Mouse (Mus musculus) left cerebral cortex, postnatal 4 days (tissue): Measurements from ENCODE around the gene Rhebl1. TPM values are rescaled to one million over a fixed set of nuclear protein-coding genes. Genes with fewer than 3 reads are reported as not detected.
"Not testable (repeated sequence)": the region's sequence is repeated elsewhere in the genome, so short reads cannot be mapped to it uniquely, and the experiment has no call there.

Experiments
- DNase-seq: peaks from one replicate; pipeline ENCODE4 v3.0.0-alpha.2; 2022
- intact Hi-C: fragments of 180-260 bp; cut with DNase I; formaldehyde crosslinking; loops from one replicate; pipeline ENCODE4 v1.15.1; 2025
- total RNA-seq, 2 experiments: library from RNA; stranded (reverse); gene quantifications; 2 replicates each; pipeline ENCODE4 v1.2.3; 2021

The Rhebl1 gene
- 10 to 100 TPM; 18.3 to 18.4 TPM for total RNA-seq

DNA sequence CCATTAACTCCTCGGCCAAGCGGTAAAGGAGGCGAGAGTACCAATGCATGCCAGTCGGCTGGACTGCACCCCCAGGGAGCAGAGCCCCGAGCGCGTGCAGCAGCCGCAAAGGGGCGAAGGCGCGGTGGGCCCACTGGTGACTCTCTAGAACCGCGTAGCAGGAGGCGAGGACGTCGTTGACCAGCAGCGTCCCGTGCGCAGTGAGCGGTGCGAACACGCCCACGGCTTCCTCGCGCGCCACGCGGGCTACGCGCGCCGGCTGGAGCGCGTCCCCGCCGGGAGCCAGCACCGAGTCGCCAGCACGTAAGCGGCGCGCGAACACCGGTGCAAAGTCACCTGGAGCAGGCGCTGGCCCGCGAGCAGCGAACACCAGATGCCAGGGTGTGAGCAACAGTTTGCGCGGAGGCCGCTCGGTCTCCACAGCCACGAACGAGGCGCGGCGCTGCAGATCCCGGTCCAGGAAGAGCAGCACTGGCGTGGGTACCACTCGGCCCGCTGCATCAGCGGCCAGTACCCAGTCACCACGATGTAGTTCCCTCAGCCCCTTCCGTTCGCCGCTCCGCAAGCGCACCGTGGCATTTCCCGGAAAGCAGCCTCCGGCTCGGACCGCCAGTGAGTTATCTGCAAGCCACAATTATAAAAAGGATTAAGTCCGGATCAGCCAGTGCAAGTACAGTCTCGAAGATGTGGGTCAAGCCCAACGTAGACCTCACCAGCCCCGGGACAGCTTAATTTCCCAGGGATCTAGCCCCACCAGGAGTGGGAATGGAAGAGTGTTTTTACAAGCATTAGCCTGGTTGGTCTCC, at the start of gene Rhebl1:
TSS of gene Rhebl1 (minus strand) at position 601 of the 806 bp plus-strand sequence.
- no peak for DNase-seq
- intact Hi-C loops: no loop called here

DNA sequence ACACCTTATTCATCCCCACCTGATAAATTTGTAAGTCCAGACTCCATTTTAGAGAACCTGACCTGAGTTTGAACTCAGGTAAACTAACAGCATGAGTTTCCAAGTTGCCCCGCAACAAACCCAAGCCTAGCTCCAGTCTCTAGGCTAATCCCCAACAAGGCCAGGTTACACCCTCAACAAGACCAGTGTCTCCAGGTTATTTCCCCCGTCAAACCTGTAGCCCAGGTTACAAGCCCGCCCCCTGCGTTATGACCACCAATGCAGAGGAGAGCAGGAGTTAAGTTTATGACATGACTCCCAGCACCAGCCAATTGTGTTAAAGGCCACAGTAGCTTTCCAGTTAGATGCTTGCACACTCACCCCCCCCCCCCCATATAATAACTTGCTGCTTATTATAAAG, 48.8 kb upstream of the Rhebl1 start:
- intact Hi-C loops: no loop called here
- no peak for DNase-seq

DNA sequence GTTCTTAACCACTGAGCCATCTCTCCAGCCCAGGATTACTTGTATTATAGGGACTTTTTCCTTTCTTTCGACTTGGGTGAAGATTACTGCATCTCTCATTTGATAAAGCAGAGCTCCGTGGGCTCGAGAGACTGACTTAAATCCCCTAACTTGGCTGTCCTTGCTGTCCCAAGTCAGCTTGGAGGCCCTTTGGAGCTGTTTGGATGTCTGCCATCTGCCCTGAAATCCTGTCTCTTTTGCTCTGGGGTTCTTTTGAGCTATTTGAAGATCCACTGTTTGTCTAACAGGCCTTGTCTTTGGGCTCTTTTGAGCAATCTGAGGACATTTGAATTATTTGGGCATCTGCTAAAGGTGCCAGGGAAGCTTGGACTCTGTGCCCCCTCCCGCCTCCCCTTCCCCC, 47.7 kb upstream of the Rhebl1 start:
- intact Hi-C loops: no loop called here
- DNase-seq: no peak

DNA sequence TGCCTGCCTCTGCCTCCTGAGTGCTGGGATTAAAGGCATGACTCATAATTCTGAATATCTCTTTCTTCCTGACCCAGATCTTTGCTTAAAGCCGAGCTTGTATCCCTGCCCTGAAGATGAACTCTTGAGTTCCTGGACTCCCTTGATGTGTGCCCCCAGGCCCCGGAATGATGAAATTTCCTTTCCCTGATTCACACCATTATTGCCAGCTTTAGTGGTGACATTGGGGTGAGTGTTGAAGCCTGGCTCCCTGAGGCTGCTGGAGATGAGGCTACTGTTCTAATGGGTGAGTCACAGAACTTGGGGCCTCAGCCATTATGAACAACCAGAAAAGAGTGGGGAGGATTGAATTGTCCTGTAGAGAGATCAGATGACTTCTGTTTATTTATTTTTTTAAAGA, 47.2 kb upstream of the Rhebl1 start:
- no peak for DNase-seq
- intact Hi-C loops: no loop called here

DNA sequence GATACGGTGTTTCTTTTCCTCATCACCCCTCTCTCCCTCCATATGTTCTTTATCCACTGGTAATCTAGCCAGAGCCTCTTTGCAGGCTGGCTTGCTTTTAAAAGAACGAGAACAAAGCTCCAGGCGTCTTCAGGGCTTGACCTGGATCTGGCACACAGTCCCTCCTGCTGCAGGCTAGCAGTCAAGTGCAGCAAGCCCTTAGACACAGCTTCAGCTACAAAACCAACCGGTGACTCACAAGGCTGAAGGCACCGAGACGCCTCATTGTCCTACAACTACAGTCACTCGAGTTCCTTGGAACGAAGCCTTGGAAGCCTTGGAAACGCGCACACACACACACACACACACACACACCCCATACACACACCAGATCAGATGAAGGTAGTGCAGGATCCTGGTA, 46.5 kb upstream of the Rhebl1 start:
- DNase-seq: peak; percentile 36
- intact Hi-C loops: no loop called here

DNA sequence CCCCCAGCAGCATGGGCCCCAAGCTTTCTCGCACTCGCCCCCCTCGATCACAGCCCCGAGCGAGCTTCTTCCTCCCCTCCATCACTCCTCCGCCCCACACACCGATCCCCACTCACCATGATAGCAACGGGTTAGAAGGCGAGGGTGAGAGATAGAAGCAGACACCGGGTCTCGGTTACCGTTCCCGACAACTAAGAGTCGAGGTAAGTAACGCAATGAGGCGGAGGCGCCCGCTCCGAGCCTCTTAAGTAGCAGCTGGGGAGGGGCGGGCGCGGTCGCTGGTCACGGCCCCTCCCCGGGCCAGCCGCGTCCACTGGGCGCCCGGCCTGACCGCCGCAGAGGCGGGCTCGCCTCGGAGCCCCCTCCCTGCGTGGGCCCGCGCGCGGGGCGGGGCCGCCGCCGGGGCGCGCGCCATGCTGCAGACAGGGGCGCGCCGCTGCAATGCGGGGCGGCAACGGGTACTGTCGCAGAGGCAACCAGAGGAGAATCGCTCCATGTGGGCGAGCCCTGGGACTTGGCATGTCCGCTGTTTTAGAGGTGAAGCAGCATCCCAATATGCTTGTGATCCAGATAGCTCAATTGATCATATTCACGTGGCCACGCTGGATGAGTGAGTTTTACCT, 40.0 kb upstream of the Rhebl1 start, which contains the start of gene Tuba1b:
TSS of gene Tuba1b (minus strand) at position 349 of the 623 bp plus-strand sequence.
- peak; percentile 94 for DNase-seq
- intact Hi-C loops: no loop called here

DNA sequence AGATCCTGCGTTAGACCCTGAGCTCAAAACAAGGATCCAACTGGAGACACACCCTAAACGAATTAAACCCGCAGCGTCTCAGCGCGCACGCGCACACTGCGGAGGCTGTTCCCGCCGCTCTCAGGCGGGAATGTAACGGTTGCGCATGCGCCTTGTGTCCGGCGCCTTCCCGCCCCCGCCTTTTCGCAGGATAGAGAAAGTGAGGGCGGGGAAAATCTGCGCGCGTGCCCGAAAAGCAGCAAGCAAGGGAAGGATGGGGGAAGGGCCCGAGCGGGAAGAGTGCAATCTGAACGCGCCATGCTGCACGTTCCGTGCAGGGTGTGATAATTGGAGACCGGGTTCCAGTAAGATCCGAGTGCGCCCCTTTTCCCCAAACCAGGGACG, 39.5 kb upstream of the Rhebl1 start:
- DNase-seq: peak; percentile 99
- intact Hi-C loops: no loop called here

DNA sequence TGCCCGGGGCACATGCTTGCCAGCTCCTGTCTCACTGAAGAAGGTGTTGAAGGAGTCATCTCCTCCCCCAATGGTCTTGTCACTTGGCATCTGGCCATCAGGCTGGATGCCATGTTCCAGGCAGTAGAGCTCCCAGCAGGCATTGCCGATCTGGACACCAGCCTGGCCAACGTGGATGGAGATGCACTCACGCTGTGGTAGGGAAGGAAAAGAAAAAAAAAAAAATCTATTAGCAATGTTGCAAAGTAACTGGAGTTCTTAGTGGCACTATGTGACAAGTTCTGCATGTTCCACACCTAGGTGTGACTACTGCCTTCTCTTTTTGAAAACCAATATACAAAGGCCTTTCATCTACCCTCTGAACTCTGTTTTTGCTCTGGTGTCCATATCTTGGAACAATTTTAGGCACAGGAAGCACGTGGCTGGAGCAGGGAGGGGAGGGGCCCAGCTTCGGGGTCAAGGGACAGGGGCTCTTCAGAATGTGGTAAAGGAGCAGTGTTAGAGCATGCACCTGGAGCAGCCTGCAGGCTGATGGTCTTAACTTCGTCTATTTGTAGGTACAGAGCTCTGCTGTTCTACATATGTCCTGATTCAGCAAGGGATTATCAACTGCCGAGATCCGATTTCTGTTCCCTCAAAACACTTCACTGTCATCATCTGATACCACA, 38.8 kb upstream of the Rhebl1 start:
- DNase-seq, intact Hi-C loops: not testable (repeated sequence)

DNA sequence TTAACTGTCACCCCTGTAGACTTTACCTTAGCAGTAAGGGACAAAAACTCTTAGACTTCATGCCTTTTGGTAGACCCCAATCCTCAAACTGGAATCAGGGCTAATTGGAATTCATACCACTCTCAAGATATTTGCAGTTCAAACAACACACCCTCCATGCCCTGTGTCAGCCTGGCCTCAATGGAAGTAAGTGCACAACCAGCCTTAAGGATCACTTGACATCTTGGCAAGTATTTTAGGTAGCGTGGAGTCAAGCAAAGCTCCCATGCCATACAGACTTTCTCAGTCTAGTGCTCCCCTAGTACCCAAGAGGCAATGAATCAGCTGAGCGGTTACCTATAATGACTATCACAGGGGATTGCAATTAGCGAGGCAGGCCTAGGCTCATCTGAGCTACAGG, 36.7 kb upstream of the Rhebl1 start:
- intact Hi-C loops: no loop called here
- no peak for DNase-seq

DNA sequence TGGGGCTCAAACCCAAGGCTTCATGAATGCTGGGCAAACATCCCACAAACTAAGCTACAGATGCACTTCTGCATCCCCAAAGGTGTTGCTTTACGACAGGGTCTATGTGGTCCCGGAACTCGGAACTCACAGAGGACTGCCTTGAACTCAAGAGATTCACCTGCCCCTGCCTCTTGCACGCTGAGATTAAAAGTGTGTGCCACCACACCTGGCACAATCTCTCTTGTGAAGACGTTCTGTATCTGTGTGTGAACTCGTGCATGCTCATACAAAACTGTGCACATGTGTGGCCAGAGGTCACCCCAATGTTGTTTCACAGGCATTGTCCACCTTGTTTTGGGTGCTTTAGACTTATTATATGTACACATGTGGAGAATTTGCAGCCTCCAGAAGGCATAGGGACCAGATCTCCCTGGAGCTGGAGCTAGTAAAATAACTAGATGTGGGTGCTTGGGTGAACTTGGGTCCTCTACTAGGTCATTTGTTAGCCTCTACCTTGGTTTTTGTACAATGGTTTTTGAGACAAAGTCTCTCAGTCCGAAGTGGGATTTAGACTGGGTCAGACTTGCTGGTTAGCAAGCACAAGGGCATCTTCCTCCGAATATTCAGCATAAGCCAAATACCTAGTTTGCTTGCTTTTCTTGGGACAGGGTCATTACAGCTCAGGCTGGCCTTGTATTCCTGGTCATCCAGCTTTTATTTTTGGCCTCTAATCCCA, 35.8 kb upstream of the Rhebl1 start:
- no peak for DNase-seq
- intact Hi-C loops: no loop called here

DNA sequence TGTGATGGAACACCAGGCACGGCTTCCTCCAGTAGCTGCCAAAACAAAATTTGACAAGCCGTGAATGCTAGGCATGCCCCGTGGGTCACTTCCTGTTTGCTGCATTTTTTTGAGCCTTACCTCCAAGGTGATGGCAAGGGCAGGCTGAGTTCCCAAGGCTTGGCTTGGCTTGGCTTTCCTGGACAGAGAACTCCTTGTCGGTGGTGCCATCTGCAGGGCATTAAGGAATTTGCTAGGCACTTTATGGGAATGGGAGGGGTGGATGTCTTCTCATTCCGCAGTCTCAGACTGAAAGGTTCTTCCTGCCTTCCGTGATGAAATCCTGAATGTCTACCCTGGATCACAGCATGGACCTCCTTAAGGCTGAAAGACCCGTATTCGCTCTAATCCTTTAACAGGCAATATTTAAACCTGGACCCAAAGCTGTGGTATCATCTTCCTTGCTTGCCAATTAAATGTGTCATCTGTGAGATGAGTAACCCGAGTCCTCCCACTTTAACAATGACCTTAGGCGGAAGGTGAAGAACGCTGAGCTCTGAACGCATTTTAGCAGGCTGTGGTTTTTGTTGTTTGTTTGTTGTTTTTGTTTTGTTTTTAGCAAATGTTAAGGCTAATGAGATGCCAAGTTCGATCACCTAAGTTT, 34.4 kb upstream of the Rhebl1 start:
- intact Hi-C loops: no loop called here
- peak; percentile 77 for DNase-seq

DNA sequence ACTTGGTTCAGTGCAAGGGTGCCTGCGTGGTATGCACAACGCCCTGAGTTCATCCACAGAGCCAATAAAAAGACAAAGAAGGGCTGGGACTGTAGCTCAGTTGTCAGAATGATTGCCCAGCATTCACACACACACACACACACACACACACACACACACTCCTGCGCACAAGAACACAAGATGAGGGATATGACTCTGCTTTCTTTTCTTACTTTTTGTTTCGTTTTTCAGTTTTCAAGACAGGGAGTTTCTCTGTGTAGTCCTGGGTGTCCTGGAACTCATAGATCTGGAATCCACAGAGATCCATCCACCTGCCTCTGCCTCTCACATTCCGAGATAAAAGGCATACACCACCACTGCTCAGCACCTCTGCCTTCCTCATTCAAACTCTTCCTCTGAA, 33.2 kb upstream of the Rhebl1 start:
- intact Hi-C loops: no loop called here

DNA sequence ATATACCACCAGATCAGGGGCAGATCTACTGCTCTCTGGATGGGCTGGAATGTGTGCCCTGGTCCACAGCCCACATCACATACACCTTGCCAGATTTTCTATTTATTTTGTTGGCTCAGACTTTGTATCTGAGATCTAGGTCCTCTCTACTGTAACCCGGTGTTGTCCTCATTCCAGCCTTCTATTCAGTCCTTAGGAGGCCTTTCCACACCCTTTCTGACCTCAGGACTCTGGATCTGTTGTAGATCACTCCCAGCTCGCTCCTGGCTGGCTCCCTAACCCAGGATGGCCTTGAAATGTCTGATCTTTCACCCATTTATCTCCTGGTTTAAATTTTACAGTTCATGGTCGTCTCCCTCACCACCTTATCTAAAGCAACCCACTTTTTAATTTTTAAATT, 30.3 kb upstream of the Rhebl1 start:
- no peak for DNase-seq
- intact Hi-C loops: no loop called here

More for the DNA sequence above, 33.2 kb upstream of the Rhebl1 start:
- no peak for DNase-seq

DNA sequence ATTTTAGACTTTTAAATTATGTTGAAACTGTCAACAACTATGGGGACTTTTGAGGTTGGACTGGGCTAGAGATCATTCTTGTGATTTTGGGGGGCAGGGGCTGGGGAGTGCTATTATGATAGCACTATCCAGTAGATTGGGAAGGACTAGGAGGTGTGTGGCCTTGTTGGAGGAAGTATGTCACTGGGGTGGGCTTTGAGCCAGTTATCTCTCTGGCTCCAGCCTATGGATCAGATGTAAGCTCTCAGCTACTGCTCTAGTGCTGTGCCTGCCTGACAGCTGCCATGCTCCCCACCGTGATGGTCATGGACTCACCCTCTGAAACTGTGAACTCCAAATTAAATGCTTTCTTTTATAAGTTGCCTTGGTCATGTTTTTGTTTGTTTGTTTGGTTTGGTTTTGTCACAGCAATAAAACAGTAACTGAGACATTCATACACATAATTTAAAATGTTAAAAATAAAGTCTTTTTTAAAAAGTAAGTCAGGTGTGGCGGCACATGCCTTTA, 28.7 kb upstream of the Rhebl1 start:
- no peak for DNase-seq
- intact Hi-C loops: no loop called here

DNA sequence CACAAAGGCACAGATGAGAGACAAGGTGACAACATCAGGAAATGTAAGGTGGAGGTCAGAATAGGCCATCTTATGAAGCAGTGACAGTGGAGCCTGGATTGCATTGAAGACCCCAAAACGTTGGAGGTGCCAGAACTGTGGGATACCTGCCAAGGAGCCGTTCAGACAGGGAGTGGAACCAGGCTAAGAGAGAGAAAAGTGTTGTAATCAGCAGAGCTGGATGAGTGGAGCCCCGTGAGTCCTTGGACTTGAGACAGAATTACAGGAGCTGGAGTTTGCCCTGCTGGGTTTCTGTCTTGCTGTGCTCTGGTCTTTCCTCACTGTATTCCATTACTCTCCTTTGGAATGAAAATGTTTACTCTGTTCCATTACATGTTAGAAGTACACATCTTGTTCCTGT, 28.2 kb upstream of the Rhebl1 start:
- DNase-seq: no peak
- intact Hi-C loops: no loop called here

DNA sequence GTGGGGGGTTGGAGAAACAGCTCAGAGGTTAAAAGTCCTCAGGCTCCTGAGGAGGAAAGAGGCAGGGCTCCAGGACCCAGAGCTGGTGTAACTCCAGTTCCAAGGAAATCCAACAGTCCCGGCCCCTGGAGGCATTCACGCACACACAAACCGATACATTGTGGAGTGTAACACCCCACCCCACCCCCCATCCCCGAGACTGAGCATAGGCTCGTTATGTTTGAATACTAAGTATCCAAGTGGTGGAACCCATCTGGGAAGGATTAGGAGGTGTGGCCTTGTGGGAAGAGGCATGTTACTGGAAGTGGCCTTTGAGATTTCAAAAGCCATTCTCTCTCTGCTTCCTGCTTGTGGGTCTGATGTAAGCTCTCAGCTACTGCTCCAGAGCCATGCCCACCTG, 27.2 kb upstream of the Rhebl1 start:
- DNase-seq: no peak
- intact Hi-C loops: no loop called here

DNA sequence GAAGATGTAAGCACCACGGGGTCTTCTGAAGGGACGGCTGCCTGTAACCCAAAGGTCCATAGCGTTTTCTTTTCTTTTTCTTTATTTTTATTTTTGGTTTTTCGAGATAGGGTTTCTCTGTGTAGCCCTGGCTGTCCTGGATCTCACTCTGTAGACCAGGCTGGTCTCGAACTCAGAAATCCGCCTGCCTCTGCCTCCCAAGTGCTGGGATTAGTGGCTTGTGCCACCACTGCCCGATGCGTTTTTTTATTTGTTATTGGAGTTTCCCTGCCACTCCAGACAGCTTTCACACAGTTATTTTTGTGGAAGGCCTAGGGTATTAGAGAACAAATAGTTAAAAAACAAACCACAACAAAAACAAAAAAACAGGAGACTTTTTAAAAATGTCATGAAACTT, 24.2 kb upstream of the Rhebl1 start:
- intact Hi-C loops: loop anchor here (5.0 kb wide), 1 partner anchor 36 kb away; no protein-coding TSS in a partner anchor
- not testable (repeated sequence) for DNase-seq

DNA sequence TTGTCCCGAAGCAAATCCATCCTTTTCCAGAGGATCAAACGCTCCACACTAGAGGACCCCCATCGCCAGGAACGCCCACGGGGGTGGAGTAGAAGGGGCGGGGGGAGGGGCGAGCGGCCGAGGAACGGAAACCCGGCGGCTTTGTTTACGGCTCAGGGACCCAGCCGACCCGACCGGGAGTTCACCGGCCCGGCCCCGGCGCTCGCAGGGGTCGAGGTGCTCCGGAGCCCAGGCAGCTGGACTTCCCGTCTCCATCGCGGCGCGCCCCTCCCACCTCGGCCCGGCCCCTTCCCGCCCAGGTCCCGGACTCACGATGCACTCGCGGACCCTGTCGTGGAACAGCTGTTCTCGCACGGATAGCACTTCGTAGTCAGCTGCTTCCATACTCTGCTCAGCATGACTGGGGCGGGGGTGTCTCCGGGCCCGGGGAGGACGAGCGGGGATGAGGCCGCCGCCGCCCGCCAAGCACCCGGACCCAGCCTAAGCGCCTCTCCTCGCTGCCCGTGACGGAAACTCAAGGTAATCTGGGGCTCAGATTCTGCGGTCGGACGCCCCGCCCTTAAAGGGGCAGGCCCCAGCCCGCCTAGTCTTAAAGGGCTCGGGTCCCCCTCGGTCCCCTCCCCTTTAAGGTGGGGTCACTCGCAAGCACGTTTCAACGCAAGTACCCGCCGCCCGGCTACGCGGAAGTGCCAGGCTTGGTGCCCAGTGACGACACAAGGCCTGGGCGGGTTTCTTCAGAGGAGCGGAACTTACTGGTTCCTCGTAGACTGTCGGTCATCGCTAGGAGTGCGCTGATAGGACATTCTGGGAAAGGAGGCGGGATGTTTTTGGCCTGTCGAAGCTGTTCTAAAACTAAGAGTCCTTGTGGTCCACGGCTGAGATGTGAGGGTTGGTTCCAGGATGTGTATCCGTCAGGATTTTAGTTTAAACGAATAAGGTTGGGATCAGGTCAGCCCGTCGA, 23.5 kb upstream of the Rhebl1 start, which contains the start of gene Lmbr1l:
TSS of gene Lmbr1l (minus strand) at position 694 of the 961 bp plus-strand sequence.
- intact Hi-C loops: loop anchor here (5.0 kb wide), 1 partner anchor 36 kb away; no protein-coding TSS in a partner anchor

DNA sequence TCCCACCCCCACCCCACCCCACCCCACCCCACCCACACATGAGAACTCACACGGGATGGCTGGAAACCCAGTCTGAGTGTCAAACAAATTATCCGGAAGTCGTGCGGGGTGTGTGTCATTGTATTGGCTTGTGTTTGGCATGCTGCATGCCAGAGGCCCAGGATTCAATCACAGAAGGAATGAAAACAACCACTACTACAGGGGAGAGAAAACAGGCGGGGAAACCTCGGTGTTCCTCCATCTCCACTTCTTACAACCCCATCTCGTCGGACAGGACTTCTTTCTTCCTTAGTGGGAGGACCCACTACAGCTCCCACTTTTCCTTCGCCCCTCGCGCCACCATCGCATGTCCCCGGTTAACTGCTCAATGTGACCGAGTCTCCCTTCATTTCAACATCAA, 22.8 kb upstream of the Rhebl1 start:
- no peak for DNase-seq
- intact Hi-C loops: loop anchor here (5.0 kb wide), 1 partner anchor 35 kb away; no protein-coding TSS in a partner anchor

More for the DNA sequence above, 23.5 kb upstream of the Rhebl1 start, which contains the start of gene Lmbr1l:
- peak; percentile 99 for DNase-seq
